Mouse (Mus musculus) CH12F3 (cell line): Measurements from ENCODE around the gene A230072I06Rik.

ENCODE experiments used
- in situ Hi-C: fragments of 300-500 bp; cut with MboI; formaldehyde crosslinking; loops from 2 replicates; pipeline ENCODE4 v1.14.3; 2020; ENCODE audit warnings: low sequenced_read_pairs

The A230072I06Rik gene

DNA sequence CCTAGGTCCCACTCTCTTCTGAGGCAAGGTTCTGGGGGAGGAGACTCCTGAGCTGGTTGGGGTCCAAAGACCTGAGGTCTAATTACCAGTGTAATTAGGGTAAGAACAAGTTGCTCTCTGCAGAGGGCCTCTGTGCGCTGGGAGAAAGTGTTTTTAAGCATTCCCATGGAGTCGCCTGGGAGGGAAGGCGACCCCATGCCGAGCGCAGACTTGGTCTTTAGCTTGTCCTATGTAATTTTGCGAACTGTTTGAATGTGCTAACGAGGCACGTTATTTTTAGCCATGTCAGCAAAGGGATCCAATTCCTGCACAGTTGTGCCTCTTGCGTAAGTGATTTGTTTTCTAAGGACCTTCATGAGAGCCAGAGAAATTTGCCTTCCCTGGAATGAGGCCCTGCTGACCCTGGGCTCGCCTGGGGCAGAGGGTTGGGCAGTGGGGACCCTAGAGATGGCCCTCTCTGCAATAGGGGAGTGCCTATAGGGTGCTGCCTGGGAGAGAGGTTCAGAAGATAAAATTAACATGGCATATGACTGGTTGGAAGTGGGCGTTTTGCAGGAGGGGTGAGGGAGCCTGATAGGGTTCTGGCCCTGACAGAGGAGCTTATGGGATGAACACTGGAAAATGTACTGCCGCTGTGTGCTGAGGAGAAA lies at the start of gene A230072I06Rik:
Gene A230072I06Rik, plus strand, starts transcription at position 157 of the 650 bp plus-strand sequence.
- in situ Hi-C loops: no loop called here

DNA sequence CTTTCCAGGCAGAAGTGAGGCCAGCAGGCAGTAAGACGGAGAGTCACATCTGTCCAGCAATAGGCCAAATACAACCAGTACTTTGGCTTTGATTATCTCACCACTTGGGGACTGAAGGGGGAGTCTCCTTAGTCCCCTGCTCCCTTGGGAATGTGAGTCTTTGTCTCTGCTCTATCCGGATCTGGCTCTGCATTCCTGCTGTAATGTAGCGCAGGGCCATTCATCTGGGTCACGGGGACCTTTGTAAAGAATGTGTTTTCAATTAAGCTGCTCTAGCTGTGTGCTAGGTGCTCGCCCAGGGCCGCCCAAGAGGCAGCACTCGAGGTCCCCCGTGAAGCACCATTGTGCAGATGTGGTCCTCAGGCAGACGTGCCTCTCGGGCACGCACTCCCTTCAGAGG lies 44.6 kb upstream of the A230072I06Rik start:
- in situ Hi-C loops: no loop called here

DNA sequence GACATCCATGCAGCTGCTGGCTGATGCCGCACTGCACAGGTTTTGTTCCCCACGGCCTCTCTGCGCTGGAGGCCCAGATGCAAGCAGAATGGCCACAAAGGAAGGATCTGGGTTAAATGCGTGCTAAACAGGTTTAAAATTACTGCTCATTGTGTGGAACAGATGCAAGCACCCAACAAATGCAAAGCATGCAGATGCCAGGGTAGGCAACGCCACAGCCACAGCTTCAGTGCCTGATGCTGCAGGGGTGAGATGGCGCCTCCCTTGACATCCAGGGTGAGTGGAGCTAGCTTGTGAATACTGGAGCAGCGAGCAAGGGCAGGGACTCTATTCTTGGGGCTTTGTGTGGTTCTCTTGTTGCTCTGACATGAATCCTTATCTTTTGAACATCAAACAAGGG lies 39.8 kb upstream of the A230072I06Rik start:
- in situ Hi-C loops: no loop called here

DNA sequence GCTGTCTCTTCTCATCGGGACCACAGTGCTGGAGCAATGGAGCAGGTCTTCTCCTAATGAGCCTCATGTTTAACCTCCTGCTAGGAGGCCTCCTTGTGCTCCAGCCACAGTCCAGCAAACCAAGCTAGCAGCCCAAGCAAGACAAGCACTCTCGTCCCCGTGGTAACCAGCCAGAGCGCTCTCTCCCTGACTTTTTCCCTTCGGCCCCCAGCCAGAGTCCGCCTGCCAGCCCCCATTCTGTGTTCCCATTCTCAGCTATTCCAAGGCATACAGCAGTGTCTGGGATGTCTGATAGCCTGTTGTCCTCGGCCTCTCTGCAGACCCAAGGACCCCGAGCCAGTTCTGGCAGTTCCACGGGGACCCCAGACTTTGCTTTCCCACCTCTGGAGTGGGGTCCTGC lies 38.5 kb upstream of the A230072I06Rik start:
- in situ Hi-C loops: no loop called here

DNA sequence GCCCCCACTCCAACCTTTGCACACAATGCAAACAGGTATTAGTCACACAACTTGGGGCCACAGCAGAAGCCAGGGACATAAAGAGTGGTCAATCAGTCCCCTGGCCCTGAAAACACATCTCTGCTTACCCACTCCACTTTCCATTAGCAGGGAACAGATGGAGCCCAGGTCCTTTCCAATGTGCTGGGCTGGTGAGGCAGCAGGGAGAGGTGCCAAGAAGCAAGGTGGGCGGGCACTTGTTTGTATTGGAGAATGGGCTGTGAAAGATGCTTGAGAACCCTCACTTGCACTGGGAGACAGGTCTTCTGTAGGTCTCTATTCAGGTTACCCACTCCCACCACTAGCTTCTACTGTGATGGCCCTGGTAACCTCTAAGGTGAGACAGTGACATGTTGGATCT lies 34.9 kb upstream of the A230072I06Rik start:
- in situ Hi-C loops: no loop called here

DNA sequence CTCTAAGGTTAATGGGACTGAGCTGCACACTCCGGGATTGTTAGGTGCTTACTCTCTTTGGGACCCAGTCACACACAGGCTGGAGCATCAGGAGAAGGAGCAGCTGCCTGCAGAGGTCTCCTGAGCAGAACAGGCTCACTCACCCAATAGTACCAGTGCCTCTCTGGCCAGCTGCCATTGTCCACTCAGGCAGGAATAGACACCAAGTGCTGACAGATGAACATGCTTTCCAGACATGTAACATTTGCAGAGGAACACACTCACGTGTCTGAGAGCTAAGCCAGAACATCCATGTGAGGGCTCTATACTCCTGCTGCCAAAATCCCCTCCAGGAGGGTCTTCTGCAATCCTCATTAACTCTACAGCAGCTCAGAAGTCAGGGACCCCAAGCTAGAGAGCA lies 18.7 kb upstream of the A230072I06Rik start:
- in situ Hi-C loops: no loop called here

DNA sequence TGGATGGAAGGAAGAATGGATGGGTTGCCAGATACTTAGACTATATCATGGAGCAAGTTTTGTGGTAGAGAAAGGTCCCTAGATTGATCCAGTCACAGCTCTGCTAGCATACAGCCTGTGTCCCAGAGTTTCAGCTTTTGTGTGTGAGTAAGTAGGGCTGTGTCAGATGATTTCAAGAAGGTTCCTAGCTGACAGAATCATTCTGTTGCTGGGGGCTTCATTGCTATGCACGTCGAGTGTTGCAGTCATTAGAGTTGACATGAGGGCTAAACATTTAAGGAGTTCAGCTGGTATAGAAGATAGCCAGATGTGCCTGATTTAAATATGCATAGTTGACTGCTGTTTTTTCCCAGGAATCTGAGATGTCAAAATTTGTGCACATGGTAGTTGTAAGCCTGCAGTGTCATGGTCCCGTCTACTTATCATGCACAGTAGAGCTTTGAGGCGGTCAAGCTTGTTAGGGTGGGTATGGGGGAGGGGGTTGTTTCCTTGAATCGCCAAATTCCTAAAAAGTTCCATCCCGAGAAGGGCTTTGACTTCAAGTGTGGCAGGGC lies 18.1 kb upstream of the A230072I06Rik start:
- in situ Hi-C loops: no loop called here

DNA sequence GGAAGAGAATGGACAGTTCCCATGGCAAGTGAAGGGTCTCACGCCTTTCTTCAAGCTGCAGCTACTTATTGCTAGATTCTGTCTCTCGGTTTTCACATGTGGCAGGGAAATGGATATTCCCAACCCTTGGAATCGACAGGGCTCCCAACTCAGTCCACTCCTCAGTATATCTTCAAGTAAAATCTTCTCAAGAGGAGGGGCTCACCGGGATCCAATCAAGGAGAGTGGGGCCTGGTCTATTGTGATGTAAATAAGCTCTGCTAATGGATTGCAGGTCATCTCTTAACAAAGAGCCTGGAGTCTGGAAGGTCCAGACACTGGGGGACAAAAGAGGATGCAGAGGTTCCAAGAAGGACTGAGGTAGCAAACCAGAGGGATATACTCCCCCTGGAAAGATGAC lies 17.1 kb upstream of the A230072I06Rik start:
- in situ Hi-C loops: no loop called here

DNA sequence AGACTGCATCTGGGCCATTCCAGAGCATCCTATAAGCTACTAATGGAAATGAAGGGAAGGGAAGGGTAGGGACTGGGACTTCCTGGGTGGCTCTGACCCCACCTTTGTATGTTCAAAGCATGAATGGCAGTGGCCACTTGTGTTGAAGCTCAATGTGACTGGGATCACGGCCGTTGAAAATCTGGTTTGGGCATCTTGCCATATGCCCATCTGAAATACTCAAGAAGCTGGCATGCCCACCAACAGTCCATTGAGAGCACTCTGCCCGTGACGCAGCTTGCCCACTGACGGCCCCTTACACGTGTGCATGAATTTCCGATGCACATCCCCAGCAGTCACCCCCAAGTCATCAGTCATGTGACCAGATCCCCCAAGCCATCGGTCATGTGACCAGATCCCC lies 13.6 kb upstream of the A230072I06Rik start:
- in situ Hi-C loops: no loop called here

DNA sequence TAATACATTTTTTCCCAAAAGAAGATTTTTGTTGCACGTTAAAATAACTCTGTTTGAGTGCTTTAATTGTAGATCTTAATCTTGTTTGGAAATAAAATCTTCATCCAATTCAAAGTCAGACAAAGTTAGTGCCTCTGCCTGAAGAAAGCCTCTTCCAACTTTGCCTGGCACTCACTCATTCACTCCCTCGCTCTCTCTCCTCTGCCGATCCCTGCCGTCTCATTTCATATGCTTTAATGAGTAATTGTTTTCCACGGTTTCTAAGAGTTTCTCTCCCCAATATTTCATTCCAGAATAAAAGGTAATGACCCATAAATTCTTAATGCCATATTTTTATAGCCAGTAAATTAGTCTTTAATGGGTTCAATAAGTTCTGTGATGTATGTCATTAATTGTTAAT lies 10.8 kb upstream of the A230072I06Rik start:
- in situ Hi-C loops: no loop called here

DNA sequence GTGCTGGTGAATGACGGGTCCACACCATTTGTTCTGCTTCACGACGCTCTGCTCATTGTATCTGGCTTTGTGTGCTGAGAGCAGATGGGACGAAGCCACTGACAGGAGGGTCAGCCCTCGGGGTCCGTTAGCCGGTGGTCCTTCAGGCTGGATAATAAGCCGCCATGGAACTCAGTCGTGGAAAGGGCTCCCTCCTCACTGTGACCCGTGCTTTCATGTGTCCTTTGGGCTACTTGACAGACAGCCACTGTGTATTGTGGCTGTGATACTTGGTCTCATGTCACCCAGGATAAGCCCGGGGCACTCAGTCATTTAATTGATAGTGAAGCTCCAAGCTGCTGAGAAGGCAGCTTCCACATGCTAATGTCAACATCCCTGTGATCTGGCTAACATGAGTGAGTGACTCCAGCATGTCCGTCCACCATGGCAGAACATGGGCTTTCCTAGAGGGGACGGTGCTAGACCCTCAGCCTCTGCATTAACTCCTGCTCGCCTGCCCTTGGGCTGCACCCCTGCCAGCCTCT lies 10.3 kb upstream of the A230072I06Rik start:
- in situ Hi-C loops: no loop called here

DNA sequence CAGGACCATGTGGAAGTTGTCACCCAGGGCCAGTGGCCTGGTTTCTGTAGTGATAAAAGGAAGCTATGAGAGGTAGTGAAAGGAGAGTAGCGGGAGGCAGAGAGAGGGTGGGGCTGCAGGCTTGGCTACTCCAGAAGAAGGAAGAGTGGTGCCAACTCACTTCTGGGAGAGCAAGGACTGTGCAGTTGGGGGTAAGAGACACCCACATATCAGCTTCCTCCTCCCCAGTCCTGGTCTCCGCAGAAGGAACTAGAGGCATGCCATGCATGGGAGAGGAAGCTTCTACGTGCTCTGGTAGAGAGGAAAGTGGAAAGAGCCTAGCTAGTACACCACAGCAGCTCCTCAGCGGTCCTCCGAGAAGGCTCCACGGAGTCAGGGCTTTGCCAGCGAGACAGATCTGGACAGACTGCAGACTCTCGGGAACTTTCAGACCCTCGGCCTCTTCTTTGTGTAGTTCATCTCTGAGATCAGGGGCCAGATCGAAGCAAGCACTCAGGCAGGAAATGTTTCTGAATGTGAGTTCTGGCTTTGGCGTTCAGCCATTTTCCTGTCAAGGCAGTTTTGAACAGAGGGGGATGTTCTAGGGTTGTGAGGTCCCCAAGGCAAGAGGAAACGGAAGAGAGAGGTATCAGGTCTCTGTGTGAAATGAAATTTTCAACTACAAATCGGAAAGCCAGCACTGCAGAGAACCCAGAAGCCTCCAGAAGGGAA lies 1.0 kb downstream of the A230072I06Rik start:
- in situ Hi-C loops: no loop called here

DNA sequence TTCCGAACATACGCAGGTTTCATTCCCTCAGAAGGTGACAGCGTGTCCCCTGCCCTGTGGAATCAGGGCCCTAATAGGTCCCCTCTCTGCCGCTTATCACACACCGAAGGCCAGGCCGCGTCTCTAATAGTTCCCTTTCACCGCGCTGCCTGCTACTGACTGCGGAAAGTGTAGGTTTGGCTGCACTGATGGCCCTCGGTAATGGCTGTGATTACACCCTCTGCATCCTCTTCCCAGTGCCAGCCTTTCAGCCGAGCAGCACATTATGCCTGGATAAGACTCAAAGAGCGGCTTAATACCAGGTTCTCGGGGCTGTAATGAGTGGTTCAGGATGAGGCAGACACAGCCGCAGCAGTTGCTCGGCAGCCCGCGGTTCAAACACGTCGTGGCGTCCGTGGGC lies 3.5 kb downstream of the A230072I06Rik start:
- in situ Hi-C loops: no loop called here

DNA sequence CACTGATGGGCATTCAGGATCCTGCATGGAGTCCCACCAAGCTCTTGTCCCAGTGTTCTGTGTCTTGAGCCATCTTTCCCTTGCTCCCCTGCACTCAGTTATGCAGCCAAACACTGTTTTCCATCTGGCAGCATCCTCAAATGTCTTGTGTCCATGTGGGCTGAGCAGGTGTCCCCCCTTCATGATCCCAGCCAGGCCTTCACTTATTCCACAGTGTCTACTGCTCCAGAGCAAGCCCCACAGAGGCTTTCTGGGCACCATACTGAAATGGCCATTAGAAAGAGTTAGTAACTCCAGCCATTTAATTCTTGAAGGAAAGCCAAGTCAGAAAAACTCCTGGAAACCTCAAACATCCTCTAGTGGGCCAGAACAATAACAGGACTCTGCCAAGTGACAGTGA lies 11.9 kb downstream of the A230072I06Rik start:
- in situ Hi-C loops: no loop called here

DNA sequence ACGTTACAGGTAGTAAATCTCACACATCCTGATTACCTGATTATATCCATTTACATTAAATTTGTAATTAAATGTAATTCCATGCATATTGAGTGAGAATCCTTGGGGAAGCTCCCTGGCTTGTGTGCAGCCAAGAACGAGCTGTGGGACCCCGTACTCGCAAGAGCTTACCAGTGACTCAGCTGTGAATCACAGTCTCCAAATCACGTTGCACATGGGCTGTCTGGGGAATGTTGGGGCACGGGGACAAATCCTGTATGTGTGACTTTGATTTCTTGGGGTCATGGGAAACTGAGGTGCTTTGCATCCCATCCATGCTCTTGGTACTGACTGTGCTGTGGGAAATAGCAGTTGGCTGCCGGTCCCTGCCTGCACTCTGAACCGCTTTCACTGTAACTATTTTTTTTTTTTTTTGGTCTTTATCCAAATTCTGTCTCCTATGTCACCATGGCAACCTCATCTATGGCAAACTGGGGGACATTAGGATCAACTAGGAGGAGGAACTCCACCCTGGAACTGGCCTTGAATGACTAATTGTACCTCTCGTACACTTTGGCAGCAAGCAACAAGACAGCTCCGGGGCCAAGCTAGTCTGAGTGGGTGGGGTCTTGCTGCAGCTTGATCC lies 19.8 kb downstream of the A230072I06Rik start:
- in situ Hi-C loops: no loop called here

DNA sequence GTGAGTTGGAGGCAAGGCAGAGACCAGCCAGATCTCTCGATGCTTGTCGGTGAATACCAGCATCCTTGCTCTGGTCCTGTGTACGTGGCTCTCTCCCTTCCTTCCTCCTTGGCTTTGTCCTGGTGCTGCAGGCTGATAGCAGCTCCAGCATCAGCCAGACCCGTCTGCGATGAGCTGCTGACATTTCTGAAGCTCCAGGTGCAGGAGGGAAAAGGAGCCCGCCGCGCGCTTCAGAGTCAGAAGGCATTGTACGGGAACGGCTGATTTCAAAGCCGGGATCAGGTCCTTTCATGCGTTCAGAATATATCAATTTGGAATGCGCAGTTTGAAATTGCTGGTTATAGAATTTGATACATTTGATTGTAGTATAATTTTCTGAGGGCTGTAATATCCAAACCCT lies 23.4 kb downstream of the A230072I06Rik start:
- in situ Hi-C loops: no loop called here

DNA sequence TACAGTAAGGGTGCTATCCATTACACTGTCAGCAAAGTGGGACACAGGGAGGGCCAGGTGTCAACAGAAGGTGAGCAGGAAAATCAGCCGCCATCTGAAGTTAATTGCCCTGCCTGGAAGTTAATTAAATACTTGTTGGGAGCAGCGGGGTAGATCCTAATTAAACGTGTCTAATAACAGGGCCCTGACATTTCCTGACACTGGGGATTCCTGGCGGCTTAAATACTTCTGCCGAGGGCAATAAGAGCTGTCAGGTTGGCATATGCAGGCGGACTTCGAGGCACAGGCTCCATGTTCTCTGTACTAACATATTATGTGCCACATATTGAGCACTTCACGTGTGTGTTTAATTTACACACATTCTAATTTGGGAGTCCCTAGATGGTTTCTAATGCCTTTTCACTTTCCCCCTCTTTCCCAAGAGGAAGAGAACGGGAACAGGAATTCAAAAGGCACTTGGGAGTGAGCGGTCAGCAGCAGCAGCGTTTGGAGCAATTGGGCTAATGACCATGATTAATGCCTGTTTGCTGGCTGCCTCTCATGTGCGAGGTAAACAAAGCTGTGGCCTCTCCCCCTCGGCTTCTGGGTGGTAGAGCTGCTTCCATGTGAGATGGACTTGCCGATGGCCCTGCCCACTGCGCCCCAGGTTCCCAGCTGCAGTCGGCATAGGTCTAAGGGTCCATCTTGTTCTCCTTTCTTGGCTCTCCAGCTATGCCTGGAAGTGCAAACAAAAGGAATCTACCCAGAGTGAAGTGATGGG lies 34.5 kb downstream of the A230072I06Rik start:
- in situ Hi-C loops: no loop called here

DNA sequence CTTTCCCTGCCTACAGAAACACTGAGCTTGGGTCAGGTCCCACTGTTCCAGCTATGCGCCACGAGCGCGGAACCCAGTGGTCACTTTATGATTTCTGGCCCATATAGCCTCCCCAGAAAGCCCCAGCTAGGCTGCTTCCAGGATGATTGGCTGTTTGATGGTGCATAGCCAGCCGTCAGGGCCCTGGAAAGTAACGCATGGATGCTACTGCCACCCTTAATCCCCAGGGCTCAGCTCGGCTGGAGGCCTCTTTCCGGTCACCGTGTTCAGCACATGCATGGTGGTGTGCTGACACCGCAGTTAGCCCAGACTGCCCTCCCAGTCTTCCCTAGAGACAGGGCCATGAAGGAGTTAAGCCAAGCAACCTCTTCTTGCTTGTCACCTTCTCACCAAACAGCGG lies 35.6 kb downstream of the A230072I06Rik start:
- in situ Hi-C loops: no loop called here

DNA sequence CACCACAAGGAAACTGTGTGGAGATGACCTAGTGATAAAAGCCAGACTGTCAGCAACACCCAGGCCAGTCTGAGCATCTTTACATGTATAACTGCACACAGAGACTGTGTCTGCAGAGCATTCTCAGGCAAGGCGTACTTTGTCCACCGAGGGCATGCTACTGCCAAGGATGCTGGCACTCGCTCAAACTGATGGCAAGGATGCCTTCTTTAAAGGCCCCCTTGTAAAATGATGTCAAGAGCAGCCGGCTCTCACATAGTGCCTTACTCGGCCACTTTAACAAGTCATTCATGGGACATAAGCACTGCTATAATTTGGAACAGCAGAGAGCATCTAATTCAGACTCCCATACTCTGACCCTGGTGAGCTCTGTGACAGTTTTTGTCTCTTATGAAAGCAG lies 36.6 kb downstream of the A230072I06Rik start:
- in situ Hi-C loops: no loop called here

DNA sequence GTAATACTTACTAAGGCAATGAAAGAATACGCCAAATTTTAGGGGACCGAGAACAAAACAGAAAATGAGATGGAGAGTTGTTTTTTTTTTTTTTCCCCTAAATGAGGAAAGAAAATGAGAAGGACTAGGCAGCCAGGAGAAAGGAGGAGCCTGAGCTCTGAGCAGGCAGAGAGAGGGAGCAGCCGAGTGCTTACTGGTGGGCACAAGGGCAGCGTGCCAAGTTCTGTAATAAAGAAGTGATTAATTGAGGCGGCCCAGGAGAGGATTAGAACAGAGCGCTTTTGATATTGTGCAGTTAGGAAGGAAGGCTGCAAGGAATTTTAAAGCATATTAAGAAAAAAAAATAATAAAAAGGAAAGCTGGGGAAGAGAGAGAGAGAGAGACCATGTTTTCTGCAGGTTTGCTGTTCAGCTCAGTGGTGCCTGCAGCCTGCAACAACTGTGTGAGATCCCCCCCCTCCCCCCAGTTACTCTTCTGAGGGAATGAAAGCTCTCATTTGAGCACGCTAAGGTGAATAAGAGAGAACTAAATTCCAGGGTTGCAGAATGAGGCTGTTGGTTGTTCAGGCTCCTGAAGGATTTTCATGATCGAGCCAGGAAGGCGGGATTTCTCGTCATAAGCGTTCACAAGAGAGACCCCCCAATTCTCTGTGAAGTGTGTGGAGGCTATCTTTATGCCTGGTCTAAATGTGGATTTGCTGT lies 41.3 kb downstream of the A230072I06Rik start:
- in situ Hi-C loops: no loop called here
